Mouse (Mus musculus) C2C12 (cell line): ENCODE measurements around the gene Grrp1. TPM values are rescaled to one million over a fixed set of nuclear protein-coding genes. Genes with fewer than 3 reads are reported as not detected.

Experiments
- H3K27me3 ChIP-seq: one replicate; pipeline ENCODE4 v1.6.1; 2011; ENCODE audit not compliant: control insufficient read depth, insufficient read depth, insufficient read length
- H3K36me3 ChIP-seq: one replicate; pipeline ENCODE4 v1.6.1; 2011; ENCODE audit not compliant: control insufficient read depth, insufficient read depth
- H3K4me3 ChIP-seq: one replicate; pipeline ENCODE4 v1.5.1; 2011; ENCODE audit warnings: mild to moderate bottlenecking, control low read depth; ENCODE audit not compliant: poor library complexity, insufficient read depth, severe bottlenecking
- H3K79me2 ChIP-seq: one replicate; pipeline ENCODE4 v1.6.1; 2011; ENCODE audit not compliant: control insufficient read depth, insufficient read depth
- H3K79me3 ChIP-seq: one replicate; pipeline ENCODE4 v1.6.1; 2011; ENCODE audit warnings: low read depth, control low read depth
- H3ac ChIP-seq: one replicate; pipeline ENCODE3; 2011; ENCODE audit warnings: low read depth; ENCODE audit not compliant: control insufficient read depth, insufficient read length
- CEBPB ChIP-seq: IDR thresholded peaks from one replicate; pipeline ENCODE4 v1.6.1; 2011; ENCODE audit warnings: low read depth, mild to moderate bottlenecking, control low read depth, moderate library complexity
- CTCF ChIP-seq: IDR thresholded peaks from one replicate; pipeline ENCODE4 v1.5.1; 2011; ENCODE audit not compliant: control insufficient read depth, insufficient read depth, insufficient read length
- FOSL1 ChIP-seq: IDR thresholded peaks from one replicate; pipeline ENCODE4 v1.8.0; 2011; ENCODE audit warnings: mild to moderate bottlenecking, low read length; ENCODE audit not compliant: poor library complexity, insufficient read depth, severe bottlenecking
- MAX ChIP-seq: IDR thresholded peaks from one replicate; pipeline ENCODE4 v1.6.1; 2011; ENCODE audit warnings: mild to moderate bottlenecking, control low read depth
- MYOD1 ChIP-seq: IDR thresholded peaks from one replicate; pipeline ENCODE4 v1.6.1; 2011; ENCODE audit warnings: low read depth; ENCODE audit not compliant: control insufficient read depth, insufficient read length
- MYOG ChIP-seq: IDR thresholded peaks from one replicate; pipeline ENCODE4 v1.6.1; 2011; ENCODE audit not compliant: control insufficient read depth, insufficient read length; ENCODE audit errors: extremely low read depth
- USF1 ChIP-seq: IDR thresholded peaks from one replicate; pipeline ENCODE4 v1.6.1; 2011; ENCODE audit warnings: low read depth, mild to moderate bottlenecking, control low read depth, moderate library complexity
- polyA plus RNA-seq: library from polyadenylated mRNA; unstranded; fragments of >200 nt; fragmentation: generic; extraction: Trizol; gene quantifications from one replicate; pipeline ENCODE4 v1.2.1, GENCODE M21; 2012; ENCODE audit warnings: missing spikeins

Grrp1 gene
- polyA plus RNA-seq, 1 experiment, result not detected

- H3K27me3 ChIP-seq, result peaks cover 37% of the 10 kb centered on the region
- H3K4me3 ChIP-seq, result no peak overlapping the region
- no peak overlapping the region for H3ac ChIP-seq
- no peaks in the 10 kb centered on the region for H3K36me3 ChIP-seq
- no peak for TF ChIP-seq USF1
- TF ChIP-seq CEBPB, result no peak
- no peak for TF ChIP-seq MYOG
- no peak for TF ChIP-seq MYOD1
- TF ChIP-seq FOSL1, result no peak
- no peak for TF ChIP-seq CTCF
- no peaks in the 10 kb centered on the region for H3K79me2 ChIP-seq
- no peaks in the 10 kb centered on the region for H3K79me3 ChIP-seq
Measured at GRCm38 (mm10) chr4:134222793-134223600, 30.9 kb downstream of the Grrp1 start.

- Histone ChIP-seq H3ac (no peak overlapping the region), H3K27me3 (peaks cover 26% of the 10 kb centered on the region), H3K36me3 (no peaks in the 10 kb centered on the region), H3K79me3 (no peaks in the 10 kb centered on the region), H3K79me2 (no peaks in the 10 kb centered on the region), H3K4me3 (no peak overlapping the region)
- TF ChIP-seq CTCF (no peak), MYOG (no peak), CEBPB (no peak), FOSL1 (no peak), MAX (no peak), MYOD1 (no peak), USF1 (no peak)
Measured at GRCm38 (mm10) chr4:134206488-134207053, 47.3 kb downstream of the Grrp1 start.

DNA sequence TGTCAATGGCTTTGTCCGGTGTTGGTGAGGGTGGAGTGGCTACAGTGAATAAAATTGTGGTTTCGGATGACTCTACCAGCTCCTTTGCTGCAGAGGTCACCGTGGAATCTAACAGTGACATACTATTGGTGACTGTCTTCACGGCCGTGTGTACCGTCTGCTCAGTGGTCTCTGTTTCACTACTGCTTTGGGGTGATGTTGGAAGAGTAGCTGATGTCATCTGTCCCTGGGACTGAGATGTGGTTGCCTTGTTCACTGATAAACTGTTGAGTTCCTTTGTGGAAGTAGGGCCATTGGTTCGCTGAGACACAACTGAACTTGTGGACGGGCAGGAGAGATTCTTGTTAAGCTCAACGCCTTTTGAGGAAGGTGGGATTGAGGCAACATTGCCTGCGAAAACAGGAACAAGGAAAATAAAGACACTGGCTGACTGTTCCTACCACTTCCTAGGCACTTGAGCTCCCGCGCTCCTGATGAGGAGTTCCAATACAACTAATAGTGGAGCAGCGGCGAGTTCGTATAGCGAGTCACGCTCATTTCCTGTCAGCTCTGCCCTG, 50.5 kb downstream of the Grrp1 start:
- Histone ChIP-seq H3K79me2 (no peaks in the 10 kb centered on the region), H3K27me3 (peaks cover 21% of the 10 kb centered on the region)

DNA sequence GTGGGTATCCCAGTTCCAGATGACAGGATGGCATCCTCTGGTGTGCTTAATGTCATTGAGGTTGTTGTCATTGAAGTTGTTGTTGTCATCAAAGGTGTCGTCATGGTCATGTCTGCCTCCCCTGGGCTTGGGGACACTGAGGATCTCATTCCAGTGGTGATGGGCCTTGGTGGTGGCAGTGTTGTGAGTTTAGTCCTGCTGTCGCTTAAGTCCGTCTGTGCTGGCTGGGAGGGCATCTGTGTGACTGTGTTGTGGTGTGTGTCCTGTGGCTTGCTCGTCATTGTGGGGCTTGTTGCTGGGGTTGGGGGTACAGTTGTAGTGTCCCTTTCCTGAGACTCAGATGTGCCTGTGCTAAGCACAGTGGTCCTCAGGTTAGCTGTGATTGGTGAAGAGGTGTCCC, 51.0 kb downstream of the Grrp1 start, which contains the start of gene Gm7534:
Gene Gm7534, minus strand, starts transcription at position 101 of the 400 bp plus-strand sequence.
- Histone ChIP-seq H3K36me3 (no peaks in the 10 kb centered on the region), H3ac (no peak within 1 kb of the TSS), H3K4me3 (no peak within 1 kb of the TSS), H3K79me2 (no peaks in the 10 kb centered on the region), H3K27me3 (peaks cover 20% of the 10 kb centered on the region), H3K79me3 (no peaks in the 10 kb centered on the region)
- TF ChIP-seq MYOD1, result no peak
- no peak for TF ChIP-seq USF1
- TF ChIP-seq FOSL1, result no peak
- no peak for TF ChIP-seq MYOG
- no peak for TF ChIP-seq MAX
- TF ChIP-seq CTCF, result no peak
- no peak for TF ChIP-seq CEBPB

More for the DNA sequence above, 50.5 kb downstream of the Grrp1 start:
- Histone ChIP-seq H3K36me3 (no peaks in the 10 kb centered on the region), H3K79me3 (no peaks in the 10 kb centered on the region), H3K4me3 (no peak overlapping the region), H3ac (no peak overlapping the region)
- TF ChIP-seq MYOG (no peak), CTCF (no peak), MYOD1 (no peak), USF1 (no peak), FOSL1 (no peak)

Other genes starting within 250 kb of the Grrp1 start
- not detected for gene Lin28a, start 235.3 kb downstream of the Grrp1 start, polyA plus RNA-seq
- not detected for gene Zfp683, start 200.3 kb downstream of the Grrp1 start, polyA plus RNA-seq
- gene Crybg2, start 193.3 kb downstream of the Grrp1 start, polyA plus RNA-seq, result not detected
- gene Cd52, start 159.0 kb downstream of the Grrp1 start, polyA plus RNA-seq, result not detected
- gene Ubxn11, start 151.5 kb downstream of the Grrp1 start, polyA plus RNA-seq, result 0.80 TPM
- gene Sh3bgrl3, start 125.3 kb downstream of the Grrp1 start, polyA plus RNA-seq, result 375 TPM
- gene Cep85, start 67.0 kb downstream of the Grrp1 start, polyA plus RNA-seq, result 11.2 TPM
- gene Gm7534, start 51.1 kb downstream of the Grrp1 start, polyA plus RNA-seq, result not detected
- not detected for gene Catsper4, start 26.7 kb downstream of the Grrp1 start, polyA plus RNA-seq
- gene Cnksr1, start 15.7 kb downstream of the Grrp1 start, polyA plus RNA-seq, result 0.02 TPM
- gene E130218I03Rik, start 10.4 kb downstream of the Grrp1 start, polyA plus RNA-seq, result 0.36 TPM
- 20.4 TPM for gene Zfp593, start 8.5 kb downstream of the Grrp1 start, polyA plus RNA-seq
- not detected for gene Gm30191, start 7.2 kb downstream of the Grrp1 start, polyA plus RNA-seq
- 2.7 TPM for gene Pdik1l, start 33.8 kb upstream of the Grrp1 start, polyA plus RNA-seq
- 0.19 TPM for gene Trim63, start 61.0 kb upstream of the Grrp1 start, polyA plus RNA-seq
- gene Slc30a2, start 89.1 kb upstream of the Grrp1 start, polyA plus RNA-seq, result not detected
- 0.13 TPM for gene Extl1, start 129.7 kb upstream of the Grrp1 start, polyA plus RNA-seq
- 9.0 TPM for gene Pafah2, start 142.2 kb upstream of the Grrp1 start, polyA plus RNA-seq
- gene Stmn1, start 214.2 kb upstream of the Grrp1 start, polyA plus RNA-seq, result 349 TPM
- 5.1 TPM for gene Paqr7, start 242.6 kb upstream of the Grrp1 start, polyA plus RNA-seq